In genomic region chr14:80443820-80444219, GRCm38 (mm10) we compare ENCODE assay signal across 16 mouse cellular contexts.
"Had no signal": no experiment of that assay in that cellular context is flagged by ENCODE, and none has a peak within 500 bp of the region (broad histone marks: within the 10 kb centered on the region; RNA-seq: fewer than 3 reads in every experiment).

No protein-coding gene starts in this region.

- H3K9ac ChIP-seq: neural tube, embryonic 13.5 days; neural tube, embryonic 15.5 days; stomach, embryonic 15.5 days had no signal

- H3K9me3 ChIP-seq: neural tube, embryonic 13.5 days; neural tube, embryonic 15.5 days; stomach, embryonic 15.5 days had no signal

- H3K4me1 ChIP-seq: neural tube, embryonic 13.5 days; neural tube, embryonic 15.5 days; stomach, embryonic 15.5 days had no signal

- DNase-seq: retina, postnatal 1 day; right cerebral cortex, adult 18-20 months; right cerebral cortex, postnatal 14 days; right cerebral cortex, postnatal 25 days; right cerebral cortex, postnatal 4 days; spleen, adult 18-20 months; thymus, adult 18-20 months; thymus, adult 2 months; thymus, postnatal 14 days; thymus, postnatal 25 days; thymus, postnatal 36 days; thymus, postnatal 4 days had no signal

- H3K36me3 ChIP-seq: neural tube, embryonic 13.5 days; neural tube, embryonic 15.5 days; stomach, embryonic 15.5 days had no signal

- H3K27me3 ChIP-seq: neural tube, embryonic 13.5 days; neural tube, embryonic 15.5 days; stomach, embryonic 15.5 days had no signal

- H3K4me3 ChIP-seq: neural tube, embryonic 13.5 days; neural tube, embryonic 15.5 days; stomach, embryonic 15.5 days had no signal

- H3K27ac ChIP-seq: neural tube, embryonic 13.5 days; neural tube, embryonic 15.5 days; stomach, embryonic 15.5 days; stomach, postnatal 0 days had no signal

- H3K4me2 ChIP-seq: neural tube, embryonic 13.5 days; neural tube, embryonic 15.5 days; stomach, embryonic 15.5 days had no signal
